Mouse (Mus musculus) embryonic facial prominence, embryonic 12.5 days (tissue): ENCODE measurements around the gene Mtmr6. TPM values are rescaled to one million over a fixed set of nuclear protein-coding genes. Genes with fewer than 3 reads are reported as not detected.

Experiments used
- ATAC-seq: fragments of 200-750 bp; cut with Nextera tagmentation; 2 replicates; pipeline ENCODE4 v1.8.0; 2017; ENCODE audit not compliant: insufficient number of reproducible peaks, insufficient read depth, low FRiP score, low TSS enrichment
- H3K27ac ChIP-seq: fragments of 300-500 bp; sonication (generic); 2 replicates; pipeline ENCODE4 v1.5.1; 2016; ENCODE audit warnings: mild to moderate bottlenecking
- H3K27me3 ChIP-seq: fragments of 300-500 bp; sonication (generic); 2 replicates; pipeline ENCODE4 v1.6.1; 2016; ENCODE audit warnings: mild to moderate bottlenecking, moderate library complexity
- H3K36me3 ChIP-seq: fragments of 300-500 bp; sonication (generic); 2 replicates; pipeline ENCODE4 v1.6.1; 2016; ENCODE audit warnings: mild to moderate bottlenecking
- H3K4me1 ChIP-seq: fragments of 300-500 bp; sonication (generic); 2 replicates; pipeline ENCODE4 v1.6.1; 2016
- H3K4me2 ChIP-seq: fragments of 300-500 bp; sonication (generic); replicated peaks from 2 replicates; pipeline ENCODE4 v1.6.1; 2016; ENCODE audit warnings: mild to moderate bottlenecking, moderate library complexity
- H3K4me3 ChIP-seq: fragments of 300-500 bp; sonication (generic); 2 replicates; pipeline ENCODE4 v1.5.1; 2016; ENCODE audit warnings: mild to moderate bottlenecking
- H3K9ac ChIP-seq: fragments of 300-500 bp; sonication (generic); 2 replicates; pipeline ENCODE4 v1.6.1; 2016; ENCODE audit warnings: mild to moderate bottlenecking, moderate library complexity
- H3K9me3 ChIP-seq: fragments of 300-500 bp; sonication (generic); 2 replicates; pipeline ENCODE4 v1.6.1; 2016; ENCODE audit warnings: mild to moderate bottlenecking, moderate library complexity
- WGBS: fragments of 180-500 bp; shearing (Covaris S2); methylation state at CpG from one replicate; pipeline ENCODE4 v1.1.7; 2016; 5-methylcytosine and 5-hydroxymethylcytosine counted together
- polyA plus RNA-seq: library from polyadenylated mRNA; unstranded; fragments of >200 nt; fragmentation: Nextera tagmentation; extraction: Ambion mirVana; gene quantifications from 2 replicates; pipeline ENCODE4 v1.2.1, GENCODE M21; 2016

The Mtmr6 gene
- 35.1 and 35.8 TPM in 2 replicates for polyA plus RNA-seq

DNA sequence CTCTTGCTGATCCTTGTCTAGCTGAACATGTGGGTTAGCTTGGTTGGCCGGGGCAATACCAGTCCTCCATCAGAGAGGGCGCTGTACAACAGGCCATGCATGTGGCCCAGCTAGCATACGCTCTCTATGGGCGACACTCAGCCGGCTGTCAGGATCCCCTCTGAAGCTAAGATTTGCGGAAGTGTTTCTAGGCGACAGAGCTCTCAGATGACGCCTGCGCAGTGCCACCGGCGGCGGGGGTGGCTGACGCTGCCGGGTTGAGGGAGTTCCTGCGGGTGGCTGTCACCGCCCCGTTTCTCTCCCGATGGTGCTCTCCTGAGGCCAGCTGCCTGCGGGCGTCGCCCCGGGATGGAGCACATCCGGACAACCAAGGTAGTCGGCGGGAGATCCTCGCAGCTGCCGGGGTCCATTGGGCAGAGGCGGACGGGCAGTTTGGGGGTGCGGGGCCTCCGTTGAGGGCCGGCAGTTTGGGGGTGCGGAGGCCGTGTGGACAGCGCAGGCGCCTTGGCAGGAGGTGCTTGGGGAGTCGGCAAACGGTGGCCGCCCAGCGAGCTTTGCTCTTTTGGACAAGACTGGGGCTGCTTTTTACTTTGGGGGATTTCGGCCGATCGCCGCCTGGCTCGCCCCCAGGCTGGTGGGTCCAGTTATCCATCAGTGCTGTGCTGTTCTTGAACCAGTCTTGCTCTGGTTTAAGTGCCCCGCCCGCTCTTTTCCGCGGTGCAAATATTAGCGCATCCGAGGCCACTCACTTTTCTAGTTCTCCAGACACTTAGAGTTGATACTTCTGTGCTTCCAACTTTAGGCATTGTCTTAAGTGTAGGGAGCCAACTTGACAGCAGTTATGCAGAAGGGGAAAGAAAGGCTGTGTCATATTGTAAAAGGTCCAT, at the start of gene Mtmr6:
Mtmr6 (plus strand) TSS at position 239 of the 887 bp plus-strand sequence.
- ATAC-seq, result peak; percentile 97
- H3K27ac ChIP-seq, result peak within 1 kb of the TSS; percentile 47; the same call in 1 of the 2 replicates

DNA sequence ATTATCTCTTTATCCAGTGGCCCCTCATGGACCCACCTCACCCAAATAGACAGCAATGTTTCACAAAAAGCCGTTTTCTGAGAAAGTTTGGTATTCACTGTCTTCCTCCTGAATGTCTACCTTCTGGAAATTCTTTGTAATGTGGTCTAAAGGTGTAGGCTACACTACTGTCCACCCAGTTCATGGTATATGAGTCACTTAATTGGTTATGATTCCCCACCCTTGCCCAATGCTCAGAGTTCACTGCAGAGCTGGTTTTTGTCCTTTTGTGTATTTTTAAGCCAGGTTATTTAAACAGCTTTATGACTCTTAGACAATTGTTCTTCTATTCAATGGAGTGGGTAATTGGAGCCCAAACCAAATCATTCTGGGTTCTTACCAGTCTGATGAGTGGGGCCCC, 48.9 kb upstream of the Mtmr6 start:
- Histone ChIP-seq H3K4me3 (no peak overlapping the region), H3K4me1 (no peaks in the 10 kb centered on the region), H3K9ac (no peak overlapping the region), H3K9me3 (no peaks in the 10 kb centered on the region), H3K27ac (no peak overlapping the region), H3K27me3 (no peaks in the 10 kb centered on the region), H3K4me2 (no peak overlapping the region), H3K36me3 (peaks cover 23% of the 10 kb centered on the region)
- ATAC-seq, result no peak
- 92% methylated on average over 1 of the region's 1 CpGs for WGBS

More for the DNA sequence above, at the start of gene Mtmr6:
- peaks cover 14% of the 10 kb centered on the region for H3K4me1 ChIP-seq
- no peaks in the 10 kb centered on the region for H3K27me3 ChIP-seq
- peak within 1 kb of the TSS; percentile 73 for H3K9ac ChIP-seq
- H3K9me3 ChIP-seq, result no peaks in the 10 kb centered on the region
- H3K36me3 ChIP-seq, result no peaks in the 10 kb centered on the region
- H3K4me3 ChIP-seq, result peak within 1 kb of the TSS; percentile 88
- under 1% methylated on average over 51 of the region's 51 CpGs for WGBS
- peak within 1 kb of the TSS; percentile 61 for H3K4me2 ChIP-seq

DNA sequence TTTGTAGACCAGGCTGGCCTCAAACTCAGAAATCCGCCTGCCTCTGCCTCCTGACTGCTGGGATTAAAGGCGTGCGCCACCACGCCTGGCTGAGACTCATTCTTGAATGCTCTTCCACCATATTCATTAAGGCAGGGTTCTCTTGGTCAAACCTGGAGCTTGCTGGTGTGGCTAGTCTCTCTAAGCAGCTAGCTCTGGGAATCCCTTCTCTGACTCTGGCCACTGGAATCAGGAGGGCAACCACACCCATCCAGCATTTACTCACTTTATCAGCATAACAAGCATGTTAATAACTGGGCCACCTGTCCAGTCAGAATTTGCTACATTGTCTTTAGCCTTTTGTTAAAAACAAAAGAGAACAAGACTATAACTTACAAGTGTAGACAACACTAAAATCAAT, 47.4 kb upstream of the Mtmr6 start:
- Histone ChIP-seq H3K4me2 (no peak overlapping the region), H3K4me1 (no peaks in the 10 kb centered on the region), H3K9ac (no peak overlapping the region), H3K27me3 (no peaks in the 10 kb centered on the region), H3K4me3 (no peak overlapping the region), H3K36me3 (peaks cover 27% of the 10 kb centered on the region), H3K27ac (no peak overlapping the region), H3K9me3 (no peaks in the 10 kb centered on the region)
- no peak for ATAC-seq
- WGBS, result 97% methylated on average over 4 of the region's 4 CpGs

DNA sequence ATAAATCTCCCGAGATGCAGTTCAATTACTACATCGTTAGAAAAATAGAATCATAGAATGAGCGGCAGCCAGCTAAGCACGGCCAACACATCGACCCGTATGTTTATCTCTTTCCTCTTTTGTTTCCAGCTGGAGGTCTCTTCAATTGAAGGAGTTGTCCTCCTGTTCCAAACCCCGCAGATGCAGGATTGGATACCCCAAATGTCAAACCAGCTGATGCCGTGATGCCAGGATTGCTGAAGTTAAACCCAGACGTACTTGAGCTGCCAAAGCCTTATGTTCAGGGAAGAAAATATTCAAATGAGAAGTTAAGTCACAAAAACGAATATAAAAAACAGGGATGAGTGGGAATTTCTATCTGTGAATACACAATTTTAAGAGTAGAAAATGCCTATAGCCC, 45.1 kb upstream of the Mtmr6 start:
- H3K4me2 ChIP-seq, result no peak overlapping the region
- H3K27ac ChIP-seq, result no peak overlapping the region
- H3K4me3 ChIP-seq, result no peak overlapping the region
- H3K9me3 ChIP-seq, result no peaks in the 10 kb centered on the region
- no peaks in the 10 kb centered on the region for H3K27me3 ChIP-seq
- H3K36me3 ChIP-seq, result peaks cover 27% of the 10 kb centered on the region
- no peak for ATAC-seq
- H3K9ac ChIP-seq, result no peak overlapping the region
- no peaks in the 10 kb centered on the region for H3K4me1 ChIP-seq
- 90% methylated on average over 10 of the region's 10 CpGs for WGBS

DNA sequence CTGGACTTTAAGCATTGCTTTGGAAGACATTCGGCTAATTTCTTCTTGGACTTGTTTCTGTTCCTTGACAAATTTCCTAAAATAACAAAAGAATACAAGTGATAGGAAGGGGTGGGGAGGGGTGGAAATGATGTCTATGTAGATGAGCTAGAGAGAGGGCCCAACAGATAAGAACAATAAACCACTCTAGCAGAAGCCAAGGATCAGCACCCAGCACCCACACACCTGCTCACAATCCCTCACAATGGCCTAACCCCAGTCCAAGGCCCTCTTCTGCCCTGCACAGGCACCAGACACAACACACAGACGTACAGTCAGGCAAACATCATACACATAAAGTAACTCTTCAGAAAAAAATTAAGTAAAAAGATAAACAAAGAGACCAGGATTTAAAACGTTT, 26.5 kb upstream of the Mtmr6 start:
- ATAC-seq, result no peak
- Histone ChIP-seq H3K36me3 (peaks cover 46% of the 10 kb centered on the region), H3K9ac (no peak overlapping the region), H3K27ac (no peak overlapping the region), H3K9me3 (no peaks in the 10 kb centered on the region), H3K4me3 (no peak overlapping the region), H3K4me1 (no peaks in the 10 kb centered on the region), H3K4me2 (no peak overlapping the region), H3K27me3 (no peaks in the 10 kb centered on the region)
- 84% methylated on average over 3 of the region's 3 CpGs for WGBS

DNA sequence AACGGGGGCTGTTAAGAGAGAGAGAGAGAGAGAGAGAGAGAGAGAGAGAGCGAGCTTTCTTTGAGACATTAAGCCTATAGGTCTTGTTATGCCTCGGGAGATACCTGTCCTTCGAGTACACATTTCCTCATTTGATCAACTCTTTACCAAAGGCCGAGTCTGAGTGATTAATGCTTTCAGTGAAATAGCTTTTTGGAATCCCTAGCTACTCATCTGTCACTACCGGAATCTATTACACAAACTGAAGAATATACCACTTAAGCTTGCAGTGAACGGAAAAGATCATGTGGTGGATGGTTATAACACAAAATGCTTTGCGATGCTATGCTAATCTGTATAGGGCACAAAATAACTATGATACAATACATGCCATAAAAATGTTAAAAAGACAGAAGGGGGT, 14.7 kb upstream of the Mtmr6 start:
- H3K27ac ChIP-seq, result no peak overlapping the region
- 21% methylated on average over 8 of the region's 8 CpGs for WGBS
- no peak for ATAC-seq

DNA sequence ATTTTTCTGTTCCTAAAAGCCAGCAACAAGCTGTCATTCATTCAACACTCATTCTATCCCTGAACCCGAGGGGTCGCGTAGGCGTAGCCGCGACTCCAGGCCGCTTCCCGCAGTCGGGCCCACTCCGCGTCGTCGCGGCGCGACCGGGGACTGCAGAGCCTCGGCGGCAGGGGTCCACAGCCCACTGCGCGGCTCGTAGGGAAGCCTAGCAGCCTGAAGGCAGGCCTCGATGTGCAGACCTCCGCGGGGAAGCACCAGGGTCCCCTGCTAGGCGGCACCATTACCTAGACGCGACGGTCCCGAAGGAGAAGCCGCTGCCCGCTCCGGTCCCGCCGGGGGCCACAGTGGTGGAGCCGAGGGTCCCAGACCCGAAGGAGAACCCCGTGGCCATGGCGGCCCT, 14.1 kb upstream of the Mtmr6 start:
- Histone ChIP-seq H3K4me3 (peak overlapping the region; percentile 97), H3K9ac (peak overlapping the region; percentile 94), H3K36me3 (no peaks in the 10 kb centered on the region), H3K4me1 (peaks cover 17% of the 10 kb centered on the region), H3K27ac (peak overlapping the region; percentile 84), H3K27me3 (no peaks in the 10 kb centered on the region), H3K4me2 (peak overlapping the region; percentile 67), H3K9me3 (no peaks in the 10 kb centered on the region)
- under 1% methylated on average over 39 of the region's 39 CpGs for WGBS
- peak; percentile 55 for ATAC-seq

More for the DNA sequence above, 14.7 kb upstream of the Mtmr6 start:
- H3K9ac ChIP-seq, result peak overlapping the region; percentile 94
- peaks cover 17% of the 10 kb centered on the region for H3K4me1 ChIP-seq
- no peaks in the 10 kb centered on the region for H3K9me3 ChIP-seq
- H3K27me3 ChIP-seq, result no peaks in the 10 kb centered on the region
- H3K4me2 ChIP-seq, result peak overlapping the region; percentile 67
- peak overlapping the region; percentile 97 for H3K4me3 ChIP-seq
- no peaks in the 10 kb centered on the region for H3K36me3 ChIP-seq

DNA sequence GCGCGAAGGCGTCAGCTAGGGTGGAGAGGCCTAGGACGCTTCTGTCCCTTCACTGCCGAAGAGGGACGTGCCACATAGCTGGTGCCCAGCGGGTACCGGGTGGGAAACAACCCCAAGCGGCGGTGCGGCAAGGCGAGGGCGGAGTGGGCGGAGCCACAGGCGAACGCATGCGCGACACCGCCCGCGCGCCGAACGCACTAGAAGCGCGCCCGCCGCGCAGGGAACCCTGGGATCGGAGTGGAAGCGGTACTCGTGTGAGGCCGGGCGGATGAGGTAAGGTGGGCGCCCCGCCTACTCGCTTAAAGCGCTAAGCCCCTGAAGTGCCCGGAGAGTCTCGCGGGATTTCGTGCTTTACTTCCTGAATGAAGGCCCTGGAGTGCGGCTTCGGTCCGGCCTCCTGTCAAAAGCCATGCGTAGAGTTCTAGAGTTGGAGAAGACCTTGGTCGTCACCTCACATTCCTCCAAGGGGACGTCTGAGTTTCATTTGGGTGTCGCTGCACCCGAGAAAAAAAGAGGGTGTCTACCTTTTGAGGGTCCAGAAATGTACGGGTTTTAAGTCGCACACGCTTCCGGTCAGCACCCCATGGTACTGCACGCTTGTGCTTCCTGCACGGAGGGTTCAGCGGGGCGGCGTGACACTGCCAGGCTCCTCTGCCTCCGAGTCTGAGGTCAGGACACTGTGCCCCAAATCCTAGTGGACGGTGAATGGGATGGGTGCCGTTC, 13.6 kb upstream of the Mtmr6 start, which contains the start of the genes Nupl1 and Gm49336:
Nupl1 (minus strand) TSS at position 151 of the 723 bp plus-strand sequence.
Gm49336 (minus strand) TSS at position 227 of the 723 bp plus-strand sequence.
- WGBS, result under 1% methylated on average over 62 of the region's 62 CpGs
- H3K4me2 ChIP-seq, result peak within 1 kb of the TSS; percentile 70
- no peaks in the 10 kb centered on the region for H3K36me3 ChIP-seq
- H3K27ac ChIP-seq, result peak within 1 kb of the TSS; percentile 84
- peak within 1 kb of the TSS; percentile 94 for H3K9ac ChIP-seq
- peaks cover 17% of the 10 kb centered on the region for H3K4me1 ChIP-seq
- peak; percentile 99 for ATAC-seq
- no peaks in the 10 kb centered on the region for H3K9me3 ChIP-seq
- H3K27me3 ChIP-seq, result no peaks in the 10 kb centered on the region
- peak within 1 kb of the TSS; percentile 97 for H3K4me3 ChIP-seq

DNA sequence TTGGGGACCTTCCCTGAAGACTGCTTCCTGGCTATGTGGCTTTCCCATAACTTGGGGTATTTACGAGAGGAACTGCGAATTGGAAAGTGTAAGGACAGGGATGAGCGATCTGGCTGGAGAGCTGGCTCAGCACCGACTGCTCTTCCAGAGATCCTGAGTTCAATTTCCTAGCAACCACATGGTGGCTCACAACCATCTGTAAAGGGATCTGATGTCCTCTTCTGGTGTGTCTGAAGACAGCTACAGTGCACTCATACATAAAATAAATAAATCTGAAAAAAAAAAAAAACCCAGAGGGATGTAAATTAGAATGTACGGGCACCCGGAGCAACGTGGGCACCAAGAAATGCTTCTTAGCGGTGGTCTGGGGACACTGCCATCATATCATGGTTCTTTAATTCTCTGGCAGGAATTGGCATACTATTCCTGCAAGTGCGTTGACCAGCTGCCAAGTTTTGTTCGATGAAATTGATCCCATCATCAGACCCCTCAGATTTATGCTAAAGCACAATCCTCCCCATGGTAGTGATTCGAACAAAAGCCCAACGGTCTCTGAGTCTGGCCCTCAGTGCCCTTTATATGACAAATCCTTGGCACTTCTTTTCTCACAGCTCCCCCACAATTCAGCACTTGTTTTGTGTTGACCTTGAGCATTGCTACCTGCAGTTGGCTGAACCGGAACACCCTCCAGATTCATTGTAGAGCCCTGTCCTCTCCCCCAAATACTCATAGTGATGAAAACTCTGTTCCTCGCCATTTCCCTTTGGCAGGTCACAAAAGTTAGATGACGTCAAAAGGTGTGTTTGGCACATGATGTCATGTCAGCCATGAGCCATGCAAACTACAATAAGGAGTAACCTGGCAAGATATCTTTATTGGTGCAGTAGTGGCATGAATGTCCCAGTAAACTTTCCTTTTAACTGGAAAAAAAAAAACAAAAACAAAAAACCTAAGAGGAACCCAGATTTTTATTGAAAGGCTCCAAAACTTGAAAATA, 12.7 kb upstream of the Mtmr6 start:
- WGBS, result 22% methylated on average over 15 of the region's 15 CpGs
- Histone ChIP-seq H3K4me1 (peaks cover 17% of the 10 kb centered on the region), H3K27ac (peak overlapping the region; percentile 83), H3K4me3 (peak overlapping the region; percentile 97), H3K9me3 (no peaks in the 10 kb centered on the region), H3K4me2 (peak overlapping the region; percentile 70), H3K27me3 (no peaks in the 10 kb centered on the region), H3K9ac (peak overlapping the region; percentile 94), H3K36me3 (no peaks in the 10 kb centered on the region)
- 0 out of 2 replicates have a peak, but pooled peaks have one; percentile 2 for ATAC-seq

DNA sequence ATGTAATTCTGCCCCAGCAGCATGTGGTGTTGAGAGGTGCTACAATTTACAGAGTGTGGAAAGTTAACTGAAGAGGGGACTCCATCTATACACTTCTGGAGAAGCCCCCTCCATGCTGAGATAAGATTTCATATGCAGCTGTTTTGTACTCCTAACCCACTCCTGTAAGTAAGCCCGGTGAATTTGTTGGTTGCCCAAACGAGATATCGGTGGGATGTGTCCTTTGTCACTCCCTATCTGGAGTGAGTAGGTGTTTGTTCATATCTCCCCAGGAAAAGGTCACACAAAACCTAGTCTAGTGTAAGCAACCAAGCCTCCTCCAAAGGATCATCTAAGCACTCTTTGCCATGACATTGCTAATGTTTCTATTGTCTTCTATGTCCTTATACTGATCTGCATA, 11.6 kb upstream of the Mtmr6 start:
- no peak for ATAC-seq
- H3K36me3 ChIP-seq, result no peaks in the 10 kb centered on the region
- H3K9me3 ChIP-seq, result no peaks in the 10 kb centered on the region
- 89% methylated on average over 3 of the region's 3 CpGs for WGBS
- no peaks in the 10 kb centered on the region for H3K27me3 ChIP-seq
- no peak overlapping the region for H3K27ac ChIP-seq
- peaks cover 17% of the 10 kb centered on the region for H3K4me1 ChIP-seq
- no peak overlapping the region for H3K4me2 ChIP-seq
- H3K4me3 ChIP-seq, result no peak overlapping the region
- no peak overlapping the region for H3K9ac ChIP-seq

DNA sequence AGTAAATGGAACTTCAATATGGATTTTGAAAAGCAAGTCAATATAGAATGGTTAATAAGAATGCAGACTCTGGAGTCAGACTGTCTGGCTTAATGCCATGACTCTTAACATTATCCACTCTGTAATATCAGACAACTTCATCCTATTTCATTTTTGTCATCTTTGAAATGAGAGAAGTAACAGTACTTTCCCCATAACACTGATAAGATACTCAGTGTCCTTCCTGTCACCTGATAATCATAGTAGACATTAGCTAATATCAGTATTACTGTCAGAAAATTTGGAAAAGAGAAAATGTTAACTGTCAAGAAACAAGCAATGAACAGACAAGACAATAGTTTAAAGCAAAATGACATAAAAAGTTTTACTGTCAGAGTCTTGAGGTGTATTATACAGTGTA, 10.3 kb upstream of the Mtmr6 start:
- Histone ChIP-seq H3K9ac (no peak overlapping the region), H3K9me3 (no peaks in the 10 kb centered on the region), H3K27ac (no peak overlapping the region), H3K4me2 (no peak overlapping the region), H3K4me3 (no peak overlapping the region), H3K4me1 (peaks cover 10% of the 10 kb centered on the region; the same call in 1 of the 2 replicates), H3K27me3 (no peaks in the 10 kb centered on the region), H3K36me3 (no peaks in the 10 kb centered on the region)
- ATAC-seq, result no peak
